Mouse (Mus musculus): ENCODE data around the gene Gpnmb.
A peak's percentile ranks its signal among the peaks of the same experiment; 100 is the strongest.

The Gpnmb gene

GRCm38 (mm10) chr6:49032783-49033182, 3.6 kb upstream of the Gpnmb start:
- no peak for DNase-seq

DNA sequence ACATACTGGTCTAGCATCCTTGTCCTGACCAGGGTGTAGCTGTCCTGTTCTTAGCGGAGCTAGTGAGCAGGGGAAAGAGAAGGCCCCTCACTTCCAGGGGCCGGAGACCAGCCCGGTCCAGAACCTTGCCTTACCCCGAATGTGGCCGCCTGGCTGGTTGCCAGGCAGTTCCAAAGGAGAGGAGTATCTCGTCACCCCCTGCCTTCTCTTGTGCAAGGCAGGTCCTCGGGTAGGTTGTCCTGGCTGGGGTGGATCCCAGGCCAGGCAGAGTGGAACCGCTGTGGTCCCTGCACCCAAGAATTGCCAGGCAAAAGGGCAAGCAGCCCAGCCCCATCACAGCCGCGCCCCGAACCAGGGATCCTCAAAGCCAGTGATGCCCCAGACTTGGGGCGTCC, 919 bp downstream of the Gpnmb start:
- no peak for DNase-seq

DNA sequence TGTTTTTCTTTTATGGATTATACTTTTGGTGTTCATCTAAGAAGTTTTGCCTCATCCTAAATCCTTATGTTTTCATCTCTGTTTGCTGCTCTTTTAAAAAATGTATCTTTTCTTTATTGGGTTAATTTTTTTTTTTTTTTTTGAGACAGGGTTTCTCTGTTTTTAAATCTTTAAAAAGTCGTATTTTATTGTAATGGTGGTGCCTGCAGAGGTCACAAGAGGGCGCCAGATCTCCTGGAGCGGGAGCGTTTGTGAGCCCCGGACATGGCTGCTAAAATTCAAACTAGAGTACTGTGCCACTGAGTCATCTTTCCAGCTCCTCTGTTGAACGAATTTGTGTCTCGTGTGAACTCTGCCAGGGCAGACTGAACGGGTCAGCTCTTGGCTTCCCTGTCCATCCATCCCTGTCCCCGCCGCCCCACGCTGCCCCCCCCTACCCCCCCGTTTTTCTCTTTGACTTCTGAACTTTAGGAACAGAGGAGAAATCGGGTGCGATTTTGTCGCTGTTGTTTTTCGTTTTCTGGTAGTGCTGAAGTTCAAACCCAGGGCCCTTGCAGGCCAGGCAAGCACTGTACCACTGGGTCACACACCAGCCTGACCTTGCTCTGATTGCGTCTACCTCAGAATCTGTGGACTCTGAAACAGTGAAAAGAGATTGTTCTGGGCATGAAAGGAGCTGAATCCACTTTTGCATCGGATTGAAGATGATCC, 3.3 kb downstream of the Gpnmb start:
- peak; percentile 71 for DNase-seq

DNA sequence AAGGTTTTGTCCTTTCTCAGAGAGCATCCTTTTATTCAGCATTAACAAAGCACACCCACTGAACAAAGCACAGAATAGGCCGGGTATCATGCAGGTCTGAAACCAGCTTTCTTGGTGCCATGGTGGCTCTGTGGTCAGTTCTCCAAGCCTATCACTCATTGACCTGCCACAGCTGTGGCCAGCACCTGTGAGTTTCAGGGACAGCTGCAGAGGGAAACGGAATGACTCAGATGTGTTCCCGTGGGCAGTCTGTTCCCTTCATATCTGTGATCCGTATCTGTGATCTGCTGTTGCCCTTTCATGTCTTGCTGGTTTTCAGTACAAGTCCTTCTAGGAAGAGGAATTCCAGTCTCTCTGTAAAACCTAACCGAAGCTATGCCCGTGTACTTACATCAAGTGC, 10.2 kb downstream of the Gpnmb start:
- no peak for DNase-seq

- no peak for DNase-seq
These were observed 10.6 kb downstream of the Gpnmb start for GRCm38 (mm10) chr6:49046976-49047375.

DNA sequence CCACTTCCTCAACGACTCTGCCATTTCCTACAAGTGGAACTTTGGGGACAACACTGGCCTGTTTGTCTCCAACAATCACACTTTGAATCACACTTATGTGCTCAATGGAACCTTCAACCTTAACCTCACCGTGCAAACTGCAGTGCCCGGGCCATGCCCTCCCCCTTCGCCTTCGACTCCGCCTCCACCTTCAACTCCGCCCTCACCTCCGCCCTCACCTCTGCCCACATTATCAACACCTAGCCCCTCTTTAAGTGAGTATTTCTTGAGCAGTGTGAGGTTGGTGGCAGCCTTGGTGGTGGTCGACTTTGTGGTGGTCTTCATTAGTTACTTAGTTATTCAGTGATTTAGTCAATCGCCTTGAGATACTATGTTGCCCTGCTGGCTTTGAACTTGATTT, 11.5 kb downstream of the Gpnmb start:
- DNase-seq: no peak

GRCm38 (mm10) chr6:49048395-49048794, 12.0 kb downstream of the Gpnmb start:
- DNase-seq: no peak

- DNase-seq: no peak
These were observed 14.5 kb downstream of the Gpnmb start for GRCm38 (mm10) chr6:49050677-49051410.

- peak; percentile 36 for DNase-seq
These were observed 15.8 kb downstream of the Gpnmb start for GRCm38 (mm10) chr6:49052191-49052590.

DNA sequence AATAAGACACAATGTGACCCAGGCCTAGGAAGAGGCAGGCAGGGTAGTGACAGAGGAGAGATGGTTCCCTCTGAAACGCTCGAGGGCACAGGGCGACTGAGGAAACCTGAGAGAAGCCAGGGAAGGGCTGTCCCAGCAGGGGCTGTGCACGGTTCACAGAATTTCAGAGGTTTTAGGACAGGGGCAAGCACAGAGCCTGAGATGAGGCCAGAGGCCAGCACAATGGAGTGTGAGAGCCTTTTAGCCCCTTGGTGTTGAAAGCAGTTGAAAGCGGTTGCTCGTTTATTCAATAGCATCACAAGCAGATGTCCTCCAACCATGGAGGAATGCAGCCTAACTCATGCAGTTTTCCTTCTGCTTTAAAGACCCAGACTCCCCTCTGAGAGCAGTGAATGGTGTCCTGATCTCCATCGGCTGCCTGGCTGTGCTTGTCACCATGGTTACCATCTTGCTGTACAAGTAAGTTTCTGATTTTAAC, 18.9 kb downstream of the Gpnmb start:
- no peak for DNase-seq

DNA sequence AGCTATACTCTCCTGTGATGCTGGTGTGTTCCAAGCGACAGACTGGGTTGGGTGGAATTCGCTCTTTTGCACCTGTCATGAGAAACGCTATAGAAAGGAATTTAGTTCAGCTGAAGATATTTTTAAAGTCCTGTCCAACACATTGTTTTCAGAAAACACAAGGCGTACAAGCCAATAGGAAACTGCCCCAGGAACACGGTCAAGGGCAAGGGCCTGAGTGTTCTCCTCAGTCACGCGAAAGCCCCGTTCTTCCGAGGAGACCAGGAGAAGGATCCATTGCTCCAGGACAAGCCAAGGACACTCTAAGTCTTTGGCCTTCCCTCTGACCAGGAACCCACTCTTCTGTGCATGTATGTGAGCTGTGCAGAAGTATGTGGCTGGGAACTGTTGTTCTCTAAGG, 19.7 kb downstream of the Gpnmb start:
- DNase-seq: no peak

- peak; percentile 78 for DNase-seq
These were observed 21.0 kb downstream of the Gpnmb start for GRCm38 (mm10) chr6:49057053-49058021.

GRCm38 (mm10) chr6:49068361-49068760, 32.0 kb downstream of the Gpnmb start:
- DNase-seq: no peak

DNA sequence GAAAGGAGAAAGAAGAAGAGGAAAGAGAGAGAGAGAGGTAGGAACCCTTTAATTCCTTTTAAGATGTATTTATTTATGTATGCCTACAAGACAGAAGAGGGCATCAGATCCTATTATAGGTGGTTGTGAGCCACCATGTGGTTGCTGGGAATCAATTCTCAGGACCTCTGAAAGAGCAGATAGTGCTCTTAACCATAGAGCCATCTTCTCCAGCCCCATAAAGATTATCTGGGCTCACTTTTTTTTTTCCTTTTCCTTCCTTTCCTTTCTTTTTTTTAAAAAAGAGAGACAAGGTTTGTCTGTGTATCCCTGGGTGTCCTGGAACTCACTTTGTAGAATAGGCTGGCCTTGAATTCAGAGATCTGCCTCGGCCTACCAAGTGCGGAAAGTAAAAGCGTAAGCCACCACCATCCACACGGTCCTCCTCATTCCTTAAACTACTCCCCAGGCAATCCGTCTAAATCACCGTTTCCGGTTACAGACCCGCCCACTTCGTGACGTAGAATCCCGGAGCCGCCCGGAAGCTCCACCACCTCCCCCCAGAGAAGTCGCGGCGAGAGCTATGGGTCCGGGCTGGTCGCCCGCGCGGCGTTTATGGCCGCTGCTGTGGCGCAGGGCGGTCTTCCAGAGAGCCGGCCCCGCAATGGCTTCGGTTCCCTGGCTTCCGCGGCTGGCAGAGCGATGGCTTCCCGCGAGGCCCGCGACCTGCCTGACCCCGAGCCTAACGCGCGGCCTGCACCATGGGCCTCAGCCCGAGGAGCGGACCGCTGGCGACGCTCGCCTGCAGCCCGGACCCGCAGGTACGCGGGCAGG, 37.2 kb downstream of the Gpnmb start, which contains the start of gene Malsu1:
TSS of gene Malsu1 (plus strand) at position 492 of the 813 bp plus-strand sequence.
- peak; percentile 94 for DNase-seq

DNA sequence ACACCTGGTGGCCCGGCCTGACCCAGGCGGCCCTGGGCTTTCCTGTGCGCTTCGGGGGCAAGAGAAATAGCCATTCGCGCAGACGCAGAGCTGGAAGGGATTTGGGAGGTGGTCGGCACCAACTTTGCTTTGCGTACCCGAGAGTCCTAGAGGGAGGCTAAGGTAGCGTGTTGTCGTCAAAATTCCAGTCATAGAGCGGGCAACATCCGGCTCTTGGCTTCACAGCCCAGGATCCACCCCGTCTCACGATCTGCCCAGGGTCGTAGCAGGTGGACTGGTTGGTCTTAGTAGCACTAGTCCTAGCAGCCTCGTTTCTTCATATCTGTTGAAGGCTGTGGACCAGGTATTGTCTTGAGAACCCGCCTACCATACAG, 37.8 kb downstream of the Gpnmb start:
- no peak for DNase-seq

DNA sequence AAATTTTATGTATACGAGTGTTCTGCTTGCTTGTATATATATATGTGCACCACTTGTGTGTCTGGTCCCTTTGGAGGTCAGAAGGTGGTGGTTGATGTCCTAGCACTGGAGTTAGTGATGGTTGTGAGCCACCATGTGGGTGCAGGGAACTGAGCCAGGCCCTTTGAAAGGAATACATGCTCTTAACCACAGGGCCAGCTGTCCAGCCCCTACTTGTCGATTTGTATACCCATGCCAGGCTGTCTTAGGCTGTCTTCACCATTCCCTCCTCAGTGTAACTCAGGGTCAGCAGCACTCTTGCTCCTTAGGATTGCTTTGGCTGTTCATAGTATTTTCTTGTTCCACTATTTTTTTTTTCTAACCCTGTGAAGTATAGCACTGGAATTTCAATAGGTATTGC, 41.5 kb downstream of the Gpnmb start:
- DNase-seq: no peak

DNA sequence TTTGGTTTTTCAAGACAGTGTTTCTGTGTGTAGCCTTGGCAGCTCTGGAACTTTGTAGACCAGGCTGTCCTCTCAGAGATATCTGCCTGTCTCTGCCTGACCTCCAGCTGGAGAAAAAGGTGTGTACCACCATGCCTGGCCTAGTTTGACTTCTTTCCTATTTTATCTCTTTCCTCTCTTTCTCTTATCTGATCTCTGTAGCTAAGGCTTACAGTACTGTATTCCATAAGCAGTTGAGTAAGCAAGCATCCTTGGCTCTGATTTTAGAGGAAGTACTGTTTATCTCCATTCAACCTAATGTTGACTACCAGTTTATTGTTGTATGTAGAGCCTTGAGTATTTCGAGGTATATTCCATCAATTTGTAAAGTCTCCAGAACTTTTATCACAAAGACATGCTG, 43.0 kb downstream of the Gpnmb start:
- no peak for DNase-seq

- DNase-seq: no peak
These were observed 46.7 kb downstream of the Gpnmb start for GRCm38 (mm10) chr6:49083008-49083407.

DNA sequence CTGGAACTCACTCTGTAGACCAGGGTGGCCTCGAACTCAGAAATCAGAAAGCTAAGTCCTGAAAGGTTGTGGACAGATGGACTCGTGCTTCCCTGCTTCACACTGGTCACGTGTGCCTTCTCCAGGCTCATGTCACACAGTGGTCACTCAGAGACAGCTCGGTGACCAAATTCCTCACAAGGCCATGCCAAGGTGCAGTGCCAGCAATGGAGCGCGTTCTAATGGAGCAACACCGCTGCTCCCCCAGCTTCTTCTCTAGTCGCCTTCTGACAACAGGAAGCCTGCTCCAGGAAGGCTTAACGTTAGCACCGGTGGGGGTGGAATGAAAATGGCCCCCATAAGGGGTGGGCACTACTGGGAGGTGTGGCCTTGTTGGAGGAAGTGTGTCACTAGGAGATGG, 58.6 kb downstream of the Gpnmb start:
- DNase-seq: no peak

GRCm38 (mm10) chr6:49096421-49096820, 60.1 kb downstream of the Gpnmb start:
- no peak for DNase-seq

- no peak for DNase-seq
These were observed 60.7 kb downstream of the Gpnmb start for GRCm38 (mm10) chr6:49096933-49097461.

DNA sequence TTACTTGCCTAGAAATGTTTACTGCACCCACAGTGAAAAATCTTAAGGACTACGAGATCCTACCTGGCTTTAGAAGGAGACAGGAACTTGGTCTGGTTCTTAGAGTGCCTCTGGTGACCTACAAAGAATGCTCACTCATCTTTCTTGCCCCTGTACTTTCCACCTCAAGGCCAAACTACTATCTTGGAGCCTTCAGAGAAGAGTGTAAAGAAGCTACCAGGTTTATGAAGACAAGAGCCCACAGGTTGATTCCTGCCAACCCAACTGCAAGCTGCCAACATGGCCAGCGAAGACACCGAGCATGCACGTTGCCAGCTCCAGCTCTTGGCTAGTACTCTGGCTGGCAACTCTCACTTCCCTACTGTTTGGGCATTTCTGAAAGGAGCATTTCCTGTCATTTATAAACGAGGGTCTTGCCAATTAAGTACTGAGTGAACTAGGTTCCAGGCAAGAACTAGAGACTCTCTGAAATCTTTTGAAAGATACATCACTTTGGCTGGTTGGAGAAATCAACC, 61.3 kb downstream of the Gpnmb start:
- DNase-seq: no peak
